Mouse (Mus musculus) midbrain, embryonic 11.5 days (tissue): Measurements from ENCODE around the gene Cdc42bpg. TPM values are rescaled to one million over a fixed set of nuclear protein-coding genes. Genes with fewer than 3 reads are reported as not detected.
"Not testable (repeated sequence)": the region's sequence is repeated elsewhere in the genome, so short reads cannot be mapped to it uniquely, and the experiment has no call there.

ENCODE experiments used
- ATAC-seq: fragments of 200-750 bp; cut with Nextera tagmentation; 2 replicates; pipeline ENCODE4 v1.8.0; 2017; ENCODE audit warnings: moderate TSS enrichment, moderate library complexity; ENCODE audit not compliant: low FRiP score
- DNase-seq: peaks from one replicate; pipeline ENCODE4 v3.0.0; 2015; ENCODE audit warnings: low spot score; ENCODE audit errors: missing footprints
- H3K27ac ChIP-seq: fragments of 300-500 bp; sonication (generic); 2 replicates; pipeline ENCODE4 v1.5.1; 2014; ENCODE audit warnings: low read depth, low read length
- H3K27me3 ChIP-seq: fragments of 300-500 bp; sonication (generic); 2 replicates; pipeline ENCODE4 v1.6.1; 2014; ENCODE audit warnings: mild to moderate bottlenecking, low read length, moderate library complexity, mixed read lengths; ENCODE audit not compliant: control insufficient read depth, insufficient read depth
- H3K36me3 ChIP-seq: fragments of 300-500 bp; sonication (generic); 2 replicates; pipeline ENCODE4 v1.6.1; 2014; ENCODE audit warnings: mild to moderate bottlenecking, low read length, moderate library complexity, mixed read lengths; ENCODE audit not compliant: control insufficient read depth, insufficient read depth
- H3K4me1 ChIP-seq: fragments of 300-500 bp; sonication (generic); 2 replicates; pipeline ENCODE4 v1.6.1; 2014; ENCODE audit warnings: low read length; ENCODE audit not compliant: control insufficient read depth, insufficient read depth
- H3K4me2 ChIP-seq: fragments of 300-500 bp; sonication (generic); 2 replicates; pipeline ENCODE4 v1.6.1; 2014; ENCODE audit warnings: mild to moderate bottlenecking, moderate library complexity
- H3K4me3 ChIP-seq: fragments of 300-500 bp; sonication (generic); 2 replicates; pipeline ENCODE4 v1.5.1; 2014; ENCODE audit warnings: low read depth, low read length
- H3K9ac ChIP-seq: fragments of 300-500 bp; sonication (generic); 2 replicates; pipeline ENCODE4 v1.6.1; 2014; ENCODE audit warnings: low read length
- H3K9me3 ChIP-seq: fragments of 300-500 bp; sonication (generic); 2 replicates; pipeline ENCODE4 v1.6.1; 2016; ENCODE audit warnings: low read length; ENCODE audit not compliant: control insufficient read depth
- WGBS: fragments of 180-500 bp; shearing (Covaris S2); extraction: QIAGEN DNeasy Blood & Tissue Kit; methylation state at CpG from one replicate; pipeline ENCODE4 v1.1.7; 2014; 5-methylcytosine and 5-hydroxymethylcytosine counted together
- polyA plus RNA-seq: library from polyadenylated mRNA; unstranded; fragments of >200 nt; fragmentation: Nextera tagmentation; extraction: Ambion mirVana; gene quantifications from 2 replicates; pipeline ENCODE4 v1.2.1, GENCODE M21; 2014

The Cdc42bpg gene
- polyA plus RNA-seq, 1 experiment from 2014 or later = 0.42 TPM

GRCm38 (mm10) chr19:6311783-6312182 lies 5.5 kb downstream of the Cdc42bpg start:
- H3K36me3 ChIP-seq, DNase-seq: not testable (repeated sequence)
- 89% methylated on average over 3 of the region's 3 CpGs for WGBS

DNA sequence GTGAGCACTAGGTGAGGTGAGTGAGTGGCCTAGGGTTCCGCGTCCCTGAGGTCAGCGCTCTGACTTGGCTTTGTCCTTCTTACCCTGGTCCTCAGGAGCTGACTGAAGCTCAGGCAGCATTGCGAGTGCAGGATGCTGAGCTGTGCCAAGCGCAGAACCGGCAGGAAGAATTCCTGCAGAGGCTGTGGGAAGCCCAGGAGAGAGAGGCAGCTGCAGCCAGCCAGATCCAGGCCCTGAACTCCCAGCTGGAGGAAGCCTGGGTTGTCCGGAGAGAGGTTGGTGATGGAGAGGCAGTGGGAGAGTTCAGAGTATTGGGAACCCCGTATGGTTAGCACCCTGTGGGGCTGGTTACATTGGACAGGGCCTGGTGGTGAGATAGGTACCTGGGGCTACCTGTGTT lies 7.5 kb downstream of the Cdc42bpg start:
- no peak overlapping the region for H3K4me2 ChIP-seq
- no peak overlapping the region for H3K27ac ChIP-seq
- no peaks in the 10 kb centered on the region for H3K4me1 ChIP-seq
- H3K27me3 ChIP-seq = no peaks in the 10 kb centered on the region
- WGBS = 95% methylated on average over 8 of the region's 8 CpGs
- no peak overlapping the region for H3K4me3 ChIP-seq
- H3K9ac ChIP-seq = no peak overlapping the region
- no peaks in the 10 kb centered on the region for H3K9me3 ChIP-seq
- no peak for DNase-seq
- ATAC-seq = no peak
- H3K36me3 ChIP-seq = no peaks in the 10 kb centered on the region; the same call in 1 of the 2 replicates

More at GRCm38 (mm10) chr19:6311783-6312182, 5.5 kb downstream of the Cdc42bpg start:
- not testable (repeated sequence) for ATAC-seq, H3K9ac ChIP-seq, H3K27ac ChIP-seq, H3K4me2 ChIP-seq, H3K4me3 ChIP-seq, H3K4me1 ChIP-seq, H3K9me3 ChIP-seq, H3K27me3 ChIP-seq

- no peak for ATAC-seq
- Histone ChIP-seq H3K27me3 (no peaks in the 10 kb centered on the region), H3K4me3 (no peak overlapping the region), H3K27ac (no peak overlapping the region), H3K9me3 (no peaks in the 10 kb centered on the region), H3K9ac (no peak overlapping the region), H3K4me2 (no peak overlapping the region), H3K4me1 (no peaks in the 10 kb centered on the region), H3K36me3 (no peaks in the 10 kb centered on the region; the same call in 1 of the 2 replicates)
- 88% methylated on average over 8 of the region's 8 CpGs for WGBS
- no peak for DNase-seq
Observed at GRCm38 (mm10) chr19:6314513-6314912, 8.3 kb downstream of the Cdc42bpg start.

DNA sequence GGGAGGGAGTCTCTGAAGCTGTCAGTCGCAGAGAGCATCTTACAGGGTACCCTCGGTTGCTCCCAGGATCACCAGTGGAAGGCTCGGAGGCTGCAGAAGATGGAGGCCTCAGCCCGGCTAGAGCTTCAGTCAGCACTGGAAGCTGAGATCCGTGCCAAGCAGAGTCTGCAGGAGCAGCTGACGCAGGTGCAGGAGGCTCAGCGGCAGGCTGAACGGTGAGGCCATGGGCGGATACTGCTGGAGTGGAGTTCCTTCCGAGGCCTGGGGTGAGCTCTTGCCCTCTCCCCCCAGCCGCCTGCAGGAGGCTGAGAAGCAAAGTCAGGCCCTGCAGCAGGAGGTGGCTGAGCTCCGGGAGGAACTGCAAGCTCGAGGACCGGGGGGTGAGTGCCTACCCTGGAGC lies 9.3 kb downstream of the Cdc42bpg start:
- H3K4me1 ChIP-seq = no peaks in the 10 kb centered on the region
- H3K27ac ChIP-seq = no peak overlapping the region
- WGBS = 77% methylated on average over 14 of the region's 14 CpGs
- DNase-seq (peak; percentile 62), ATAC-seq (no peak)
- H3K4me3 ChIP-seq = no peak overlapping the region
- no peaks in the 10 kb centered on the region for H3K9me3 ChIP-seq
- H3K4me2 ChIP-seq = no peak overlapping the region
- H3K36me3 ChIP-seq = no peaks in the 10 kb centered on the region; the same call in 1 of the 2 replicates
- no peak overlapping the region for H3K9ac ChIP-seq
- no peaks in the 10 kb centered on the region for H3K27me3 ChIP-seq

DNA sequence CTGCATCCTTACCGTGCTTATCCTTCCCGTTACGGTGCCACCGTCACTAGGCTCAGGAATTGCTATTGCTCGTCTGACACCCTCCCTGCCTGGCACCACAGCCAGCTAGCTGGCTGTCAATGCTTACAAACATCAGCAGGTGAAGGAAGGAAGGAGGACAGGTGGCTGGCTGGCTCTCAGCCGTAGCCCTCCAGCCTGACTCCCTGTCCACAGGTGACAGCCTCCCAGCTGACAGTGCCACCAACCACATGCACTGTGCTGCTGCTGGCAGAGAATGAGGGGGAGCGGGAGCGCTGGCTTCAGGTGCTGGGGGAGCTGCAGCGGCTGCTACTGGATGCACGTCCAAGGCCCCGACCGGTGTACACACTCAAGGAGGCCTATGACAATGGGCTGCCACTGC lies 11.9 kb downstream of the Cdc42bpg start:
- H3K36me3 ChIP-seq = no peaks in the 10 kb centered on the region
- H3K4me2 ChIP-seq = no peak overlapping the region
- H3K4me3 ChIP-seq = no peak overlapping the region
- H3K27me3 ChIP-seq = no peaks in the 10 kb centered on the region
- DNase-seq (no peak), ATAC-seq (no peak)
- 90% methylated on average over 12 of the region's 12 CpGs for WGBS
- H3K9me3 ChIP-seq = no peaks in the 10 kb centered on the region
- no peak overlapping the region for H3K27ac ChIP-seq
- no peaks in the 10 kb centered on the region for H3K4me1 ChIP-seq
- H3K9ac ChIP-seq = no peak overlapping the region

- ATAC-seq (no peak), DNase-seq (peak; percentile 12)
- Histone ChIP-seq H3K4me3 (no peak overlapping the region), H3K9ac (no peak overlapping the region), H3K36me3 (no peaks in the 10 kb centered on the region), H3K4me2 (no peak overlapping the region), H3K4me1 (no peaks in the 10 kb centered on the region), H3K9me3 (no peaks in the 10 kb centered on the region), H3K27me3 (no peaks in the 10 kb centered on the region), H3K27ac (no peak overlapping the region)
- 87% methylated on average over 8 of the region's 8 CpGs for WGBS
Observed at GRCm38 (mm10) chr19:6321358-6321757, 15.1 kb downstream of the Cdc42bpg start.

- Histone ChIP-seq H3K36me3 (no peaks in the 10 kb centered on the region), H3K27ac (no peak overlapping the region), H3K9ac (no peak overlapping the region), H3K9me3 (no peaks in the 10 kb centered on the region), H3K4me3 (no peak overlapping the region), H3K4me2 (no peak overlapping the region), H3K4me1 (no peaks in the 10 kb centered on the region), H3K27me3 (no peaks in the 10 kb centered on the region)
- no peak for ATAC-seq
- WGBS = 86% methylated on average over 33 of the region's 33 CpGs
- peak; percentile 2 for DNase-seq
Observed at GRCm38 (mm10) chr19:6321786-6322621, 15.7 kb downstream of the Cdc42bpg start.

GRCm38 (mm10) chr19:6324751-6325150 lies 18.5 kb downstream of the Cdc42bpg start:
- no peak overlapping the region for H3K9ac ChIP-seq
- DNase-seq = no peak
- H3K4me2 ChIP-seq = no peak overlapping the region
- no peaks in the 10 kb centered on the region for H3K9me3 ChIP-seq
- no peak overlapping the region for H3K27ac ChIP-seq
- ATAC-seq = no peak
- H3K36me3 ChIP-seq = no peaks in the 10 kb centered on the region
- no peaks in the 10 kb centered on the region for H3K27me3 ChIP-seq
- H3K4me1 ChIP-seq = no peaks in the 10 kb centered on the region
- no peak overlapping the region for H3K4me3 ChIP-seq
- WGBS = 78% methylated on average over 9 of the region's 9 CpGs

DNA sequence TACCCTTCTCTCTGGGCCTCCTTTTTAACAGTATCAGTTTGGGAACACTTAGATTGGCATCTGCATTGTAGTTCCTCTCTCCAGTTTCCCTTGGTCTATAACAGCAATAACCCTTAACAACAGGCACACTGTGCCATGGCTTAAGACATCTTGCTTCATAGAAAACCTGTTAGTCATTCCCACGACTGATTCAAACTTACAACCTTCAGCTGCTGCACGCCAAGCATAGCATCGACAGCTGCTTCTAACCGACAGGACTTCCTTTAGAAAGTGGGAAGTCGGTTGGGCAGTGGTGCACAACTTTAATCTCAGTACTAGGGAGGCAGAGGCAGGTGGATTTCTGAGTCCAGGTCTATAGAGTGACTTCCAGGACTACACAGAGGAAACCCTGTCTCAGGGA lies 24.9 kb downstream of the Cdc42bpg start:
- Histone ChIP-seq H3K4me2 (no peak overlapping the region), H3K9me3 (no peaks in the 10 kb centered on the region), H3K4me3 (no peak overlapping the region), H3K36me3 (no peaks in the 10 kb centered on the region), H3K9ac (peak overlapping the region; percentile 46), H3K27ac (no peak overlapping the region), H3K27me3 (no peaks in the 10 kb centered on the region), H3K4me1 (peaks cover 14% of the 10 kb centered on the region)
- no peak for ATAC-seq
- no peak for DNase-seq
- 76% methylated on average over 5 of the region's 5 CpGs for WGBS
